Mouse (Mus musculus) intestine, embryonic 15.5 days (tissue): ENCODE measurements around the gene Tbx15. TPM values are rescaled to one million over a fixed set of nuclear protein-coding genes. Genes with fewer than 3 reads are reported as not detected.
A peak's percentile ranks its signal among the peaks of the same experiment; 100 is the strongest.

Source experiments
- ATAC-seq: fragments of 200-750 bp; cut with Nextera tagmentation; 2 replicates; pipeline ENCODE4 v1.8.0; 2017; ENCODE audit warnings: moderate TSS enrichment, moderate library complexity
- H3K27ac ChIP-seq: fragments of 300-500 bp; sonication (generic); 2 replicates; pipeline ENCODE4 v1.5.1; 2015; ENCODE audit warnings: mild to moderate bottlenecking, inconsistent platforms
- H3K27me3 ChIP-seq: fragments of 300-500 bp; sonication (generic); replicated peaks from 2 replicates; pipeline ENCODE4 v1.6.1; 2015; ENCODE audit warnings: inconsistent platforms
- H3K36me3 ChIP-seq: fragments of 300-500 bp; sonication (generic); 2 replicates; pipeline ENCODE4 v1.6.1; 2015; ENCODE audit warnings: inconsistent platforms
- H3K4me1 ChIP-seq: fragments of 300-500 bp; sonication (generic); replicated peaks from 2 replicates; pipeline ENCODE4 v1.6.1; 2015; ENCODE audit warnings: inconsistent platforms
- H3K4me2 ChIP-seq: fragments of 300-500 bp; sonication (generic); replicated peaks from 2 replicates; pipeline ENCODE4 v1.6.1; 2015; ENCODE audit warnings: mild to moderate bottlenecking, inconsistent platforms
- H3K4me3 ChIP-seq: fragments of 300-500 bp; sonication (generic); replicated peaks from 2 replicates; pipeline ENCODE4 v1.5.1; 2015; ENCODE audit warnings: inconsistent platforms
- H3K9ac ChIP-seq: fragments of 300-500 bp; sonication (generic); 2 replicates; pipeline ENCODE4 v1.6.1; 2015; ENCODE audit warnings: inconsistent platforms
- H3K9me3 ChIP-seq: fragments of 300-500 bp; sonication (generic); 2 replicates; pipeline ENCODE4 v1.6.1; 2016; ENCODE audit warnings: inconsistent platforms
- WGBS: fragments of 180-500 bp; shearing (Covaris S2); methylation state at CpG from one replicate; pipeline ENCODE4 v1.1.7; 2015; 5-methylcytosine and 5-hydroxymethylcytosine counted together
- polyA plus RNA-seq: library from polyadenylated mRNA; unstranded; fragments of >200 nt; fragmentation: Nextera tagmentation; extraction: Ambion mirVana; gene quantifications from 2 replicates; pipeline ENCODE4 v1.2.1, GENCODE M21; 2015

Gene Tbx15
- polyA plus RNA-seq, 1 experiment from 2014 or later: 0.04 TPM

GRCm38 (mm10) chr3:99261371-99261791 lies 21.2 kb downstream of the Tbx15 start:
- Histone ChIP-seq H3K9ac (no peak overlapping the region), H3K36me3 (no peaks in the 10 kb centered on the region), H3K9me3 (no peaks in the 10 kb centered on the region; the same call in 1 of the 2 replicates), H3K27me3 (peaks cover 82% of the 10 kb centered on the region), H3K4me2 (no peak overlapping the region), H3K27ac (no peak overlapping the region), H3K4me3 (no peak overlapping the region), H3K4me1 (no peaks in the 10 kb centered on the region)
- WGBS: 1% methylated on average over 18 of the region's 18 CpGs
- no peak for ATAC-seq

- H3K9me3 ChIP-seq: no peaks in the 10 kb centered on the region; the same call in 1 of the 2 replicates
- 3% methylated on average over 2 of the region's 2 CpGs for WGBS
- peaks cover 80% of the 10 kb centered on the region for H3K27me3 ChIP-seq
- no peak overlapping the region for H3K4me3 ChIP-seq
- no peaks in the 10 kb centered on the region for H3K4me1 ChIP-seq
- H3K27ac ChIP-seq: no peak overlapping the region
- no peak for ATAC-seq
- no peak overlapping the region for H3K4me2 ChIP-seq
- H3K36me3 ChIP-seq: no peaks in the 10 kb centered on the region
- H3K9ac ChIP-seq: no peak overlapping the region
Observed at GRCm38 (mm10) chr3:99261986-99262385, 21.8 kb downstream of the Tbx15 start.

- Histone ChIP-seq H3K9me3 (no peaks in the 10 kb centered on the region; the same call in 1 of the 2 replicates), H3K27ac (no peak overlapping the region), H3K4me1 (no peaks in the 10 kb centered on the region), H3K27me3 (peaks cover 66% of the 10 kb centered on the region), H3K36me3 (no peaks in the 10 kb centered on the region), H3K4me3 (no peak overlapping the region), H3K4me2 (no peak overlapping the region), H3K9ac (no peak overlapping the region)
- ATAC-seq: no peak
- WGBS: 18% methylated on average over 9 of the region's 9 CpGs
Observed at GRCm38 (mm10) chr3:99263471-99263903, 23.3 kb downstream of the Tbx15 start.

- H3K4me1 ChIP-seq: no peaks in the 10 kb centered on the region
- H3K27me3 ChIP-seq: peaks cover 56% of the 10 kb centered on the region
- no peak for ATAC-seq
- H3K9me3 ChIP-seq: no peaks in the 10 kb centered on the region; the same call in 1 of the 2 replicates
- WGBS: 27% methylated on average over 7 of the region's 7 CpGs
- no peak overlapping the region for H3K9ac ChIP-seq
- H3K36me3 ChIP-seq: no peaks in the 10 kb centered on the region
- no peak overlapping the region for H3K27ac ChIP-seq
- no peak overlapping the region for H3K4me3 ChIP-seq
- H3K4me2 ChIP-seq: no peak overlapping the region
Observed at GRCm38 (mm10) chr3:99264695-99265094, 24.5 kb downstream of the Tbx15 start.

GRCm38 (mm10) chr3:99266752-99267303 lies 26.6 kb downstream of the Tbx15 start:
- ATAC-seq: no peak
- Histone ChIP-seq H3K9ac (no peak overlapping the region), H3K4me3 (no peak overlapping the region), H3K27ac (no peak overlapping the region), H3K4me2 (no peak overlapping the region), H3K36me3 (no peaks in the 10 kb centered on the region), H3K4me1 (no peaks in the 10 kb centered on the region), H3K9me3 (no peaks in the 10 kb centered on the region; the same call in 1 of the 2 replicates), H3K27me3 (peaks cover 39% of the 10 kb centered on the region)
- WGBS: 53% methylated on average over 10 of the region's 10 CpGs

GRCm38 (mm10) chr3:99277973-99278580 lies 37.9 kb downstream of the Tbx15 start:
- H3K4me2 ChIP-seq: no peak overlapping the region
- H3K27ac ChIP-seq: no peak overlapping the region
- no peaks in the 10 kb centered on the region for H3K36me3 ChIP-seq
- no peak overlapping the region for H3K4me3 ChIP-seq
- WGBS: 56% methylated on average over 12 of the region's 12 CpGs
- H3K9ac ChIP-seq: no peak overlapping the region
- no peaks in the 10 kb centered on the region for H3K27me3 ChIP-seq
- no peaks in the 10 kb centered on the region for H3K4me1 ChIP-seq
- H3K9me3 ChIP-seq: no peaks in the 10 kb centered on the region
- no peak for ATAC-seq

- no peak overlapping the region for H3K27ac ChIP-seq
- no peak overlapping the region for H3K9ac ChIP-seq
- no peaks in the 10 kb centered on the region for H3K27me3 ChIP-seq
- no peaks in the 10 kb centered on the region for H3K36me3 ChIP-seq
- no peak overlapping the region for H3K4me3 ChIP-seq
- 77% methylated on average over 3 of the region's 3 CpGs for WGBS
- H3K4me2 ChIP-seq: no peak overlapping the region
- H3K4me1 ChIP-seq: no peaks in the 10 kb centered on the region
- no peak for ATAC-seq
- H3K9me3 ChIP-seq: no peaks in the 10 kb centered on the region
Observed at GRCm38 (mm10) chr3:99279718-99280117, 39.5 kb downstream of the Tbx15 start.

GRCm38 (mm10) chr3:99281453-99281852 lies 41.3 kb downstream of the Tbx15 start:
- no peak overlapping the region for H3K4me3 ChIP-seq
- no peaks in the 10 kb centered on the region for H3K27me3 ChIP-seq
- H3K27ac ChIP-seq: no peak overlapping the region
- no peaks in the 10 kb centered on the region for H3K36me3 ChIP-seq
- H3K9ac ChIP-seq: no peak overlapping the region
- no peaks in the 10 kb centered on the region for H3K4me1 ChIP-seq
- WGBS: 52% methylated on average over 4 of the region's 4 CpGs
- no peak for ATAC-seq
- no peak overlapping the region for H3K4me2 ChIP-seq
- H3K9me3 ChIP-seq: no peaks in the 10 kb centered on the region

GRCm38 (mm10) chr3:99288302-99288701 lies 48.1 kb downstream of the Tbx15 start:
- no peak overlapping the region for H3K4me3 ChIP-seq
- H3K27ac ChIP-seq: no peak overlapping the region
- ATAC-seq: no peak
- H3K9me3 ChIP-seq: no peaks in the 10 kb centered on the region
- WGBS: 40% methylated on average over 2 of the region's 2 CpGs
- no peak overlapping the region for H3K4me2 ChIP-seq
- no peaks in the 10 kb centered on the region for H3K4me1 ChIP-seq
- no peak overlapping the region for H3K9ac ChIP-seq
- H3K36me3 ChIP-seq: no peaks in the 10 kb centered on the region
- no peaks in the 10 kb centered on the region for H3K27me3 ChIP-seq

GRCm38 (mm10) chr3:99290064-99290702 lies 50.0 kb downstream of the Tbx15 start:
- peak; percentile 47; the same call in 1 of the 2 replicates for ATAC-seq
- no peak overlapping the region for H3K4me2 ChIP-seq
- 43% methylated on average over 6 of the region's 6 CpGs for WGBS
- H3K4me3 ChIP-seq: no peak overlapping the region
- H3K9ac ChIP-seq: no peak overlapping the region
- H3K36me3 ChIP-seq: no peaks in the 10 kb centered on the region
- H3K4me1 ChIP-seq: no peaks in the 10 kb centered on the region
- H3K27ac ChIP-seq: no peak overlapping the region
- H3K9me3 ChIP-seq: no peaks in the 10 kb centered on the region
- H3K27me3 ChIP-seq: no peaks in the 10 kb centered on the region

GRCm38 (mm10) chr3:99290878-99291277 lies 50.7 kb downstream of the Tbx15 start:
- 73% methylated on average over 2 of the region's 2 CpGs for WGBS
- Histone ChIP-seq H3K27me3 (no peaks in the 10 kb centered on the region), H3K9me3 (no peaks in the 10 kb centered on the region), H3K9ac (no peak overlapping the region), H3K27ac (no peak overlapping the region), H3K36me3 (no peaks in the 10 kb centered on the region), H3K4me3 (no peak overlapping the region), H3K4me1 (no peaks in the 10 kb centered on the region), H3K4me2 (no peak overlapping the region)
- ATAC-seq: no peak

- no peak overlapping the region for H3K4me3 ChIP-seq
- no peak overlapping the region for H3K4me2 ChIP-seq
- H3K4me1 ChIP-seq: no peaks in the 10 kb centered on the region
- H3K9me3 ChIP-seq: no peaks in the 10 kb centered on the region
- no peak overlapping the region for H3K27ac ChIP-seq
- H3K27me3 ChIP-seq: no peaks in the 10 kb centered on the region
- no peak for ATAC-seq
- no peaks in the 10 kb centered on the region for H3K36me3 ChIP-seq
- H3K9ac ChIP-seq: no peak overlapping the region
Observed at GRCm38 (mm10) chr3:99291386-99291785, 51.2 kb downstream of the Tbx15 start.

GRCm38 (mm10) chr3:99292531-99292931 lies 52.4 kb downstream of the Tbx15 start:
- H3K9ac ChIP-seq: no peak overlapping the region
- H3K27ac ChIP-seq: no peak overlapping the region
- ATAC-seq: no peak
- H3K4me3 ChIP-seq: no peak overlapping the region
- no peaks in the 10 kb centered on the region for H3K9me3 ChIP-seq
- H3K27me3 ChIP-seq: no peaks in the 10 kb centered on the region
- 79% methylated on average over 3 of the region's 3 CpGs for WGBS
- H3K36me3 ChIP-seq: no peaks in the 10 kb centered on the region
- no peaks in the 10 kb centered on the region for H3K4me1 ChIP-seq
- no peak overlapping the region for H3K4me2 ChIP-seq
